Mouse (Mus musculus) lung, postnatal 0 days (tissue): ENCODE results near the gene Podxl. TPM values are rescaled to one million over a fixed set of nuclear protein-coding genes. Genes with fewer than 3 reads are reported as not detected.
A peak's percentile ranks its signal among the peaks of the same experiment; 100 is the strongest.

Experiments
- ATAC-seq: fragments of 200-750 bp; cut with Nextera tagmentation; 2 replicates; pipeline ENCODE4 v1.8.0; 2017; ENCODE audit warnings: moderate library complexity
- DNase-seq: peaks from one replicate; pipeline ENCODE4 v3.0.0-alpha.2; 2016; ENCODE audit warnings: low spot score
- H3K27ac ChIP-seq: fragments of 300-500 bp; sonication (generic); 2 replicates; pipeline ENCODE4 v1.5.1; 2014; ENCODE audit warnings: antibody characterized with exemption, mild to moderate bottlenecking, low read length, mixed read lengths
- H3K27me3 ChIP-seq: fragments of 300-500 bp; sonication (generic); replicated peaks from 2 replicates; pipeline ENCODE4 v1.6.1; 2014; ENCODE audit warnings: low read length, mixed read lengths; ENCODE audit not compliant: insufficient read depth
- H3K36me3 ChIP-seq: fragments of 300-500 bp; sonication (generic); 2 replicates; pipeline ENCODE4 v1.6.1; 2014; ENCODE audit warnings: low read length, mixed read lengths; ENCODE audit not compliant: insufficient read depth
- H3K4me1 ChIP-seq: fragments of 300-500 bp; sonication (generic); 2 replicates; pipeline ENCODE4 v1.6.1; 2014; ENCODE audit warnings: antibody characterized with exemption, low read depth, low read length, mixed read lengths; ENCODE audit not compliant: insufficient read depth
- H3K4me2 ChIP-seq: fragments of 300-500 bp; sonication (generic); replicated peaks from 2 replicates; pipeline ENCODE4 v1.6.1; 2014; ENCODE audit warnings: low read depth, mild to moderate bottlenecking, low read length, moderate library complexity, mixed read lengths
- H3K4me3 ChIP-seq: fragments of 300-500 bp; sonication (generic); 2 replicates; pipeline ENCODE4 v1.5.1; 2014; ENCODE audit warnings: low read depth, low read length
- H3K9ac ChIP-seq: fragments of 300-500 bp; sonication (generic); replicated peaks from 2 replicates; pipeline ENCODE4 v1.6.1; 2014; ENCODE audit warnings: low read depth, mild to moderate bottlenecking
- H3K9me3 ChIP-seq: fragments of 300-500 bp; sonication (generic); 2 replicates; pipeline ENCODE4 v1.6.1; 2016; ENCODE audit warnings: low read length, mixed read lengths
- CTCF ChIP-seq: IDR thresholded peaks from 2 replicates; pipeline ENCODE4 v1.5.1; 2016; ENCODE audit warnings: antibody characterized with exemption, mild to moderate bottlenecking
- EP300 ChIP-seq: IDR thresholded peaks from 2 replicates; pipeline ENCODE4 v1.6.1; 2016; ENCODE audit warnings: antibody characterized with exemption, mild to moderate bottlenecking, control low read depth
- WGBS: fragments of 180-500 bp; shearing (Covaris S2); extraction: QIAGEN DNeasy Blood & Tissue Kit; methylation state at CpG from one replicate; pipeline ENCODE4 v1.1.7; 2014; 5-methylcytosine and 5-hydroxymethylcytosine counted together
- polyA plus RNA-seq: library from polyadenylated mRNA; unstranded; fragments of >200 nt; fragmentation: Nextera tagmentation; extraction: Ambion mirVana; gene quantifications from 2 replicates; pipeline ENCODE4 v1.2.1, GENCODE M21; 2015

The Podxl gene
- polyA plus RNA-seq, 1 experiment from 2014 or later, result 56.8 TPM

- Histone ChIP-seq H3K4me2 (no peak overlapping the region), H3K27ac (0 out of 2 replicates have a peak overlapping the region, but pooled peaks have one; percentile 14), H3K36me3 (no peaks in the 10 kb centered on the region; the same call in 1 of the 2 replicates), H3K4me3 (no peak overlapping the region), H3K9me3 (no peaks in the 10 kb centered on the region), H3K27me3 (no peaks in the 10 kb centered on the region), H3K9ac (no peak overlapping the region), H3K4me1 (no peaks in the 10 kb centered on the region)
- TF ChIP-seq EP300, result peak; percentile 90
- TF ChIP-seq CTCF, result no peak
- WGBS, result 60% methylated on average over 3 of the region's 3 CpGs
- ATAC-seq (peak; percentile 73), DNase-seq (peak; percentile 42)
Measured at GRCm38 (mm10) chr6:31531880-31532279, 31.9 kb downstream of the Podxl start.

- WGBS, result 81% methylated on average over 5 of the region's 5 CpGs
- H3K36me3 ChIP-seq, result peaks cover 8% of the 10 kb centered on the region
- no peak overlapping the region for H3K9ac ChIP-seq
- DNase-seq (no peak), ATAC-seq (no peak)
- H3K4me2 ChIP-seq, result no peak overlapping the region
- H3K4me3 ChIP-seq, result no peak overlapping the region
- no peak overlapping the region for H3K27ac ChIP-seq
- no peaks in the 10 kb centered on the region for H3K9me3 ChIP-seq
- no peaks in the 10 kb centered on the region; the same call in 1 of the 2 replicates for H3K4me1 ChIP-seq
- no peak for TF ChIP-seq CTCF
- no peak for TF ChIP-seq EP300
- no peaks in the 10 kb centered on the region for H3K27me3 ChIP-seq
Measured at GRCm38 (mm10) chr6:31528339-31528738, 35.4 kb downstream of the Podxl start.

GRCm38 (mm10) chr6:31527897-31528296 is 35.9 kb downstream of the Podxl start:
- Histone ChIP-seq H3K27me3 (no peaks in the 10 kb centered on the region), H3K27ac (no peak overlapping the region), H3K36me3 (peaks cover 8% of the 10 kb centered on the region), H3K4me3 (no peak overlapping the region), H3K9me3 (no peaks in the 10 kb centered on the region), H3K4me2 (no peak overlapping the region), H3K4me1 (no peaks in the 10 kb centered on the region; the same call in 1 of the 2 replicates), H3K9ac (no peak overlapping the region)
- peak; percentile 61 for DNase-seq
- TF ChIP-seq EP300 (no peak), CTCF (peak; percentile 79)
- WGBS, result 60% methylated on average over 7 of the region's 7 CpGs
- peak; percentile 47; the same call in 1 of the 2 replicates for ATAC-seq

DNA sequence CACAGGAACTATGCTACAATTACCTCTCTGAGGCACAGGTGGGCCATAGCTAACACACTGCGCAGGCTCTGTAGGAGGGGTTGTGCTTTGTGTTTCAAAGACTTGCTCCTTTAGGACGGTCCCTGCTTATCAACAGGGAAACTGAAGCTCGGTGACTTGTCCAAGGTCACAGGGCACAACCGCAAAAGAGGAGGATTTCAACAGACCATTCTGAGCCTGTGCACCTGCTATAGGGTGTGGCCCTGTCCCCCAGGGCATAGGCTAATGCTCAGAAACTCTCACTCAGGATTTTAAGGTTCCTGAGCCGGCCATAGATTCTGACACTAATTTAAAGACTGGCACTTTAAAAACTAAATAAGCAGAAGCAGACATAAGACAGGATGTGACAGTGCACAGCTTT is 36.9 kb downstream of the Podxl start:
- Histone ChIP-seq H3K27me3 (no peaks in the 10 kb centered on the region), H3K9me3 (no peaks in the 10 kb centered on the region), H3K27ac (no peak overlapping the region), H3K4me1 (no peaks in the 10 kb centered on the region; the same call in 1 of the 2 replicates), H3K4me3 (no peak overlapping the region), H3K36me3 (peaks cover 8% of the 10 kb centered on the region), H3K4me2 (no peak overlapping the region), H3K9ac (no peak overlapping the region)
- WGBS, result 79% methylated on average over 5 of the region's 5 CpGs
- DNase-seq (no peak), ATAC-seq (no peak)
- no peak for TF ChIP-seq CTCF
- TF ChIP-seq EP300, result no peak

- Histone ChIP-seq H3K4me1 (no peaks in the 10 kb centered on the region; the same call in 1 of the 2 replicates), H3K27me3 (no peaks in the 10 kb centered on the region), H3K27ac (no peak overlapping the region), H3K4me2 (no peak overlapping the region), H3K9ac (no peak overlapping the region), H3K4me3 (no peak overlapping the region), H3K36me3 (peaks cover 8% of the 10 kb centered on the region), H3K9me3 (no peaks in the 10 kb centered on the region)
- DNase-seq (peak; percentile 64), ATAC-seq (peak; percentile 54; the same call in 1 of the 2 replicates)
- 61% methylated on average over 6 of the region's 6 CpGs for WGBS
- peak; percentile 93 for TF ChIP-seq CTCF
- TF ChIP-seq EP300, result no peak
Measured at GRCm38 (mm10) chr6:31525231-31525900, 38.4 kb downstream of the Podxl start.

DNA sequence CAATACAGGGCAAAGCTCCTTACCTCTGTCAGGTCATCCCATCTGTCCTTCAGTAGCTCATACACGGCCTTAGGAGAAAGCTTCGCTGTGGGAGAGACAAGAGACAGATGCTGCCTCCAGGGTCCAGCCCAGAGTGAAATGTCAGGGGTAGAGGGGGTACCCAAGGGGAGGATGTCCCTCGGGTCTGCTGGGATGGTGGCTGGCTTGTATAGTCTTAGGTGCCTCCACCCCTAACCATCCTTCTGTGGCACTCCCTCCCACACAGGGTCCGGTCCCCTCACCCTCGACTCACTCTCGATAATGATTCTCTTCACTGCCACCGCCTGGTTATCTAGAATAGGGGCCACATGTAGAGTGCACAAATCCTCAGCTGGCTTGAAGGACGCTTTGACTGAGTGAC is 39.1 kb downstream of the Podxl start:
- Histone ChIP-seq H3K4me3 (no peak overlapping the region), H3K36me3 (peaks cover 8% of the 10 kb centered on the region), H3K27me3 (no peaks in the 10 kb centered on the region), H3K4me2 (no peak overlapping the region), H3K27ac (no peak overlapping the region), H3K9ac (no peak overlapping the region), H3K4me1 (no peaks in the 10 kb centered on the region; the same call in 1 of the 2 replicates), H3K9me3 (no peaks in the 10 kb centered on the region)
- no peak for TF ChIP-seq EP300
- no peak for TF ChIP-seq CTCF
- no peak for ATAC-seq
- WGBS, result 82% methylated on average over 8 of the region's 8 CpGs
- no peak for DNase-seq
